Mouse (Mus musculus): ENCODE measurements at regions not wholly inside any gene's neighbourhood (a gene's known extent, or its start where the extent isn't known, plus 50 kb on each side); places are given as distances from the start of the nearest gene placed in this dataset.
A peak's percentile ranks its signal among the peaks of the same experiment; 100 is the strongest.

DNA sequence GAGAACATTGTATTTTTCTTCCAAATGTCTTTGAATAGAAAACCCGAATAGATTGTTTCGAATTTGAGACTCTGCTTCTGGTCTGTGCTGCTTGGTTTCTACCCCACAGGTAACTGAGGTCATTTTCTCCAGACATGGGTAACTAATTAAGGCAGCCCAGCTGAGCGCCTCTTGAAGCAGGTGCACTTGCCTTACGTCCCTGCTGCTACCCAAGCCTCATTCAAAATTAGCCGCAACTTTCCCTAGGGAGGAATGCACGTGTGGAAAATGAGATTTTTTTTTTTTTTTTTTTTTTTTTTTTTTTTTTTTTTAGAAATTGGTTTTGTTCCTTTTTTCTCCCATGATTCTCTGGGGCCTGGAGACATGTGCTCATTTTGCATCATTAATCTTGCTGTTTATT lies 245.1 kb downstream of the Slc30a10 start:
- DNase-seq (ENCODE audit: low spot score in 2 of 2), result no peak

DNA sequence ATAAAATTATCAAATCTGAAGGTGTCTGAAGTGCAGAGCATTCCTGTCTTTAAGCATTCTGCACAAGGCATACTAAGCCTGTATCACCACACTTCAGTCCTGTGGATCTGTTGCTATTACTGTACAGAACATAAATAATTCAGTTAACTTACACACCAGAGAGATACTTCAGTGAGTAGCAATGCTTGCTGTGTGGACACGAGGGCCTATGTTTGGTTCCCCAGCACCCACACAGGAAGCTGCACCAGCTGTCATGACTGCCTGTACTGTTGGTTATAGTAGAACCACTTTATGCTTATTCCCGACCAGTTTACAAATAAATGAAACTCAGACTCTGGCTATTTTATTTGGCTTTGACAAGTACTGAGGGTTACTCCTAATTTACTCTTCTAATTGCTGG lies 271.7 kb downstream of the Slc30a10 start:
- no peak for DNase-seq (ENCODE audit: low spot score in 2 of 2)

GRCm38 (mm10) chr1:185726811-185727210 lies 272.2 kb downstream of the Slc30a10 start:
- no peak for DNase-seq (ENCODE audit: low spot score in 2 of 2)

- no peak for DNase-seq (ENCODE audit: low spot score in 2 of 2)
These were observed 273.1 kb downstream of the Slc30a10 start for GRCm38 (mm10) chr1:185727749-185728148.

DNA sequence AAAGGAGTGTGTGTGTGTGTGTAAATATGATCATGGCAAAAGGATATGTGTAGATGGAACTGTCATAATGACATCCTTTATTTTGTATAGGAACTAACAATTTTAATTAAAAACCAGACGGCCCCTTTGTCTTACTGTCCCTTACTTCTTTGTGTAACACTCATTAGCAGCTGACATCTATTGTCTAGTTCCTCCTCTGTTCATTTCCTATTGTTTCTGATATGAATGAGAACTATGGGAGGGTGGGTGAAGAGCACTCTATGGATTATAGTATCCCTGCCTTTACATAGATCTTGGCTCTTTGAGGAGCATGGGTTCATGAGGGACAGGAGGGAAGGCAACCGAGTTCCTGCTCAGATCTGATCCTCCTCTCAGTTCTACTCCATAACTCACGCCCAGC lies 273.8 kb downstream of the Slc30a10 start:
- DNase-seq (ENCODE audit: low spot score in 2 of 2), result no peak

DNA sequence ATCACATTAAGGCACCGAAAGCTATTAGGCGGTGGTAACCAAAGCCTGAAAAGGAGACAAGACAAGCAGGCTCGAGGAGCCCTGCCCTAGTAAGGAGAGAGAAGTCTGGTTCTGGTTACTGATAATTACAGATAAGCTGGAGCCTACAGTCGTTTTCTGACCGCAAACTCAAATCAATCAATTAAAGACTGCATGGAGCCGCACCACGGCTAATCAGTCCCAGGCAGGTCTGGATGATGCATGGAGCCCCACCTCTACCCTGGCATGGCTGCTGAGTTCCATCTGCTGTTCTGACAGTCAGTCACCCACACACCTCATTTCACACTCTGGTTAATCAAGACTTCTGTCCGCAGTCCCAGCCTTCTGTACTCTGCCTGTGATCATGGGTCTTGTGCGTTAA lies 276.4 kb downstream of the Slc30a10 start:
- peak; percentile 29 to 60 for DNase-seq (ENCODE audit: low spot score in 2 of 2)

- no peak for DNase-seq (ENCODE audit: low spot score in 2 of 2)
These were observed 282.1 kb downstream of the Slc30a10 start for GRCm38 (mm10) chr1:185736773-185737172.

DNA sequence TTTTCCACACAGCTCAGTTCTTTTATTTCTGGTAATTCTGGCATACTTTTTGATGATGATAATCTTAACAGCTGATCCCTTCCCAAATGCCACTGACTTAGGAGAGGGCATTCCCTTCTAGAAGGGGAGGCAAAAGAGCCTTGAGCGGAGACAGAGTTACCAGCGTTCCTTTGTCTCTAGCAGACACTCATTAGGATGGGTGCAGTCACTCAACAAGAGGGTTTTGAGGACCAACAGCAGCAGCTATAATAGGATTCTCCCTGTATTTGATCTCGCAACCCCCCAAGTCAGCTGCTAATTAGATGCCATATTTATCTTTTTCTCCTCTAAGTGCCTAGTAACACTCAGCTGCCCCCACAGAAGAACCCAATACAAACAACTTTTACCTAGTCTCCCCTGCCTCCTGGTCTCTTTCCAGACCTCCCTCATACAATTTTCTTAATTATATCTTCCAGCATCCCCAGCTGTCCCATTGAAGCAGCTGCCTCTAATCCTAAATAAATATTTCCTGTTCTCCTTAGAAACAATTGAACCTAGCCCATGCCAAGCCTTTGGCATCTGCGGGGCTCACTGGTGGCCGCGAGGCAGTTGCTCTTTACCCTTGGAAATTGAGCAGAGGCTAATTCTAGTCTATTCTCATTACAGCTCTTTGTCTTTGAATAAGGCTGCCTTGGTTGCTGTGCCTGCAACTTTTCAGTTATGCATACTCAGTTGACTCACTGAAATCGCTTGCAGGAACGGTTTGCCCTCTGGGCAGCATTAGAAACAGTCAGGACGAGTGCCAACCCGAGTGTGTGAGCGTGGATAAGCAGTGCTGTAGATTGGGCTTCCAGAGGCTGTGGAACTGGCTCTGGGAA lies 286.6 kb downstream of the Slc30a10 start:
- DNase-seq (ENCODE audit: low spot score in 2 of 2), result no peak

GRCm38 (mm10) chr1:185749251-185749650 lies 294.6 kb downstream of the Slc30a10 start:
- no peak for DNase-seq (ENCODE audit: low spot score in 2 of 2)

DNA sequence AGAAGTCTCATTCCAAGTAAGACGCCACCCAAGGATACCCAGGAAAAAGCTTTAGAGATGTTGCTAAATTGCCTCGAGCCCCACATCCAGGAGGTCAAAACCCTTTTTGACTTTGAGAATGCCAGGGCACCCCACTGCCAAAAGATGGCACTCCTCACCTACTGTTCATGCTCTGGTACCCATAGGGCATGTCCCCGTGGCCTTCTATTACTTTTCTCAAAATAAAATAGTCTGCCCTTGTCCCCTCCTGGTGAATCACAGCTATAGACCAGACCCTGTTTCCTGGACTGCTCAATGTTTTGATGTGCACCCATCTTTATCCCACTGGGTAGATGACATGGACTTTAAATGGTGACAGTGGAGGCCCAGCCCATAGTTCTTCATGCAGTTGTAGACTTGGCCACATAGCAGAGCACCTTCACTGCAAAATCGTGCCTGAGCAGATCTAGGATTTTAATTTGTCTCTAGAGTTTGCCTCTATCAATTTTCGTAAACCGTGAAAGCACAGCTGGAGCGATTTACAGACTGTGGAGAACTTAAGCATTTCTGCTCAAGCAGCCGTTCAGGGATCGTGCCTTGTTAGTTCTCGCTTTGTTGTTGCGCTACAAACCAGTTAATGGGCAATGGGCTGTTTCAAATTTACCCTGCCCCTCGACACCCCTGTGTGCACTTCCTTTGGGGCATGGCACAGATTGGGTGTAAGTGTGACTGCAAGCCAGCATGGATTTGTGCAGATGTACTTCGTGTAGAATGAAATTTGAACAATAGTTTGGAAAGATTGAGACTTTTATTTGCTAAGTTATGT lies 300.0 kb downstream of the Slc30a10 start:
- DNase-seq (ENCODE audit: low spot score in 2 of 2), result no peak

DNA sequence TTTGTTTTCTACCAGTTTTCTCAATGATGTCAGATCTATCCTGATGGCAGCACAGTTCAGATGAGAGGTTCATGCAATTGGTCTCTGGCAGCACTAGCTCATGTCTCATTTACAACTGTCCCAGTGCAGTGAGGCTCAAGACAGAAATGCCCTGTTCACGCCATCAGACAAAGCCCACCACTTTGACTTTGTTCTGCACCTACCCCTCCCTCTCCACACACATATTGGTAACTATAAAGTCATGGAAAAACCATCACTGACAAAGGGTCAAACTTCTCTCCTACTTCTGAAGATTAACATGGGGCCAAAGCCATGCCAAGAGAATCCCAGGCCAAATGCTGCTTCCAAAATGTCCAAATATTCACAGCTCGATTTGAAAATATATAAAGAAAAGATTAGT lies 302.7 kb downstream of the Slc30a10 start:
- DNase-seq (ENCODE audit: low spot score in 2 of 2), result no peak

- no peak for DNase-seq (ENCODE audit: low spot score in 2 of 2)
These were observed 319.6 kb downstream of the Slc30a10 start for GRCm38 (mm10) chr1:185774202-185774601.

DNA sequence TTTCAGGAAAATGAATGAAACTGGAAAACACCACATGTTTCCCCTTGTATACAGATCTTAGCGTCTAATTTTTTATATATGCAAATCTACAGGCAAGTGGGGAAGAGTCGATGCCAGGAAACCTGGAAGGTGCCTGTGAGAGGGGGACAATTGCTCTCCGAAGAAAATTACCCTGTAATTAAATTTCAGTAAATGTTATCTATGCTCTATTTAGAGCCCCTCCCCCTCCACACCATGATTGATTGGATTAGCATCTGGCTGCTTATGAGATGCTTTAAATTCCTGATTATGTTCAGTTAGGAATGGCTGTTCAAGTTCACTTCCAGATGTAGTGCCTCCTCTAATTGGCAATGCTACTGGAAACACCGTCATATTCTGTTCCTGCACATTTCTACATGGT lies 325.0 kb downstream of the Slc30a10 start:
- DNase-seq (ENCODE audit: low spot score in 2 of 2), result no peak

DNA sequence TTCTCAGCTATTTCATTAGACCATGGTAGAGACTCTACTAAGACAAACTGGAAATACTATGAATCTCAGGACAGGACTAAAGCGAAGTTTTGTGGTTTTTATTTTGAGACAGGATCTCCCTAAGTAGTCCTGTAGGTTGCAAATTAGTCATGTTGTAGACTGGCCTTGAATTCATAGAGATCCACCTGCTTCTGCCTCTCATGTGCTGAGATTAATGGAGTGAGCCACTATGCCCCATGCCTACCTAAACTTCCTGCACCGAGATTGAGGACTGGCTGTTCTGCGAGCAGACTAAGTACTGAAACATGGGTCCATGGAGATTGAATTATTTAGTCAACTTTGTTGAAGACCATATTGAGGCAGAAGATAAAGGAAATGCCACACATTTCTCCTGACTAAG lies 315.0 kb downstream of the Lyplal1 start:
- no peak for DNase-seq (ENCODE audit: low spot score in 2 of 2)

GRCm38 (mm10) chr1:185814901-185815300 lies 302.2 kb downstream of the Lyplal1 start:
- DNase-seq (ENCODE audit: low spot score in 2 of 2), result no peak

GRCm38 (mm10) chr1:185819044-185819443 lies 298.1 kb downstream of the Lyplal1 start:
- no peak for DNase-seq (ENCODE audit: low spot score in 2 of 2)

- DNase-seq (ENCODE audit: low spot score in 2 of 2), result no peak
These were observed 294.9 kb downstream of the Lyplal1 start for GRCm38 (mm10) chr1:185822241-185822640.

DNA sequence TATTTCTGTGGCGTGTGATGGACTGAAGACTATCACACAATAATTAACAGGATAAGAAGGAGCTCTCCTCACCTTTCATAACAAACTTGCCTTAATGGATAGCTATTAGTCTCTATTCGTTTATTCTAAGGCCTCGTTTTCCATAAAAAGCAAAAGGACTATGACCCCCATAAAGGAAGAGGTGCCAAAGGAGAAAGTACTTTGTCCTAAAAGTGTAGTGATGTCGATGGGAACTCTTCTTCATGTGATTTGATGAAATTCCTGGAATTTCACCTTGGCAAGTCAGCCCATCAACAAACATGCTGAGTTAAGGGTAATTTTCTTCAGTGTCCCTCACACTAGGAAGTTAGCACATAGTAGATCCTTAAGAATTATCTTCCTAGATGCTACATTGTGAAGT lies 293.9 kb downstream of the Lyplal1 start:
- DNase-seq (ENCODE audit: low spot score in 2 of 2), result no peak

GRCm38 (mm10) chr1:185823956-185824355 lies 293.2 kb downstream of the Lyplal1 start:
- DNase-seq (ENCODE audit: low spot score in 2 of 2), result no peak

DNA sequence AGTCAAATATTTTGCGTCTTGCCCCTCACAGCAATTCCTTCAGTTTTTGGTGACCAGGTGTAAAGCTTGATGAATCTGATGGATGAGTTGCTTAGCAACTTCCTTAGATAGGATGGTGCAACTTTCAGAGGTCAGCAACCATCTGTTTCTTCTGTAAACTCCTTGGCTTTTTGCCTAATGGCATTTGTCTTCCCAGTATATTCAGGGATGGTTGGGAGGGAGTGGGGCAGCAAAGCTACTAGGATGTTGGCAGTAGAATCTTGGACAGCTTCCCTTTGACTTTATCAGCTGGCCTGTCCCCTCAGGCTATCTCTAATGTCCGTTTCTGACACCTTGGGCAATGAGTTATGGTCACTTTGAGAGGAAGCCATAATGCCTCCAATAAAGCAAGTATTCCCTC lies 289.1 kb downstream of the Lyplal1 start:
- no peak for DNase-seq (ENCODE audit: low spot score in 2 of 2)

DNA sequence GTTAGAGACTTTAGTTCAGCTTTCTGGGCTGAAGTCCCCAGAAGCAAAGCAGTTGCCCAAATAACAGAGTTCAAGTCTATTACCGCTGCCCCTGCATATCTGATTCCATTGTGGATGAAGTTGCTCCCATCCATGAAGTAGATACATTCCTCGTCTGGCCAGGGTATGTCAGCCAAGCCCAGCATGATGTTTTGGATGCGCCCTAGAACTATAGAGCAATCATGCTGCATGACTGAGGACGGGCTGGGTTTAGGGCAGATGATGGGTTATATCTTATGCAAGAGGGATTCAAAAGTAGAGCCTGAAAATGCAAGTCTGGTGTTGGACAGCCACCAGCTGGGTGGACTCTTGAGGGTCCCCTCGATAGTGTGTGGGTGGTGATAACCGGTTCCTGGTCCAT lies 288.6 kb downstream of the Lyplal1 start:
- DNase-seq (ENCODE audit: low spot score in 2 of 2), result no peak

- DNase-seq (ENCODE audit: low spot score in 2 of 2), result no peak
These were observed 285.1 kb downstream of the Lyplal1 start for GRCm38 (mm10) chr1:185832059-185832458.

DNA sequence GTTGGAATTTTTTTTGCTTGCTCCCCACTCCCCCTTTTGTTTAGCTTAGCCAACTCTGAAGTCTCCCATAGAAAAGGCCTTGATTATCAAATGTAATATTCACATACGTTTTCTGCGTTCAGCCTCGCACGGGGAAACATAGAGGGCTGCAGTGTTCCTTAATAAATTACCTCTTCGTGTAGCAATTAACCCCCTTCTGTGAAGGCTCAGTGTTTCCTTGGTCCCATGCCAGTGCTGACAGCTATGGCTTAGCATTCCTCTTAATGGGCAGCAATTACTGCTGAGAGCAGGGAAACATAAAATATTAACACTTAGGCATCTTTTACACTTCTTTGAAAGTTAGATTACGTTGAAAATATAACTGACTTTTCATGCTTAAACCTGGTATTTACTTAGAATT lies 282.9 kb downstream of the Lyplal1 start:
- DNase-seq (ENCODE audit: low spot score in 2 of 2), result no peak

Measured in spleen, postnatal 4 days (tissue).